Mouse (Mus musculus) kidney, adult 18-20 months (tissue): ENCODE results near the gene Mettl23.
A peak's percentile ranks its signal among the peaks of the same experiment; 100 is the strongest.
"Not testable (repeated sequence)": the region's sequence is repeated elsewhere in the genome, so short reads cannot be mapped to it uniquely, and the experiment has no call there.

ENCODE experiments used
- DNase-seq: peaks from one replicate; pipeline ENCODE4 v3.0.0; 2021

Mettl23 gene

GRCm38 (mm10) chr11:116848086-116848876, 5.2 kb downstream of the Mettl23 start:
- DNase-seq, result no peak

- DNase-seq, result not testable (repeated sequence)
These were observed 5.8 kb downstream of the Mettl23 start for GRCm38 (mm10) chr11:116848877-116849178.

DNA sequence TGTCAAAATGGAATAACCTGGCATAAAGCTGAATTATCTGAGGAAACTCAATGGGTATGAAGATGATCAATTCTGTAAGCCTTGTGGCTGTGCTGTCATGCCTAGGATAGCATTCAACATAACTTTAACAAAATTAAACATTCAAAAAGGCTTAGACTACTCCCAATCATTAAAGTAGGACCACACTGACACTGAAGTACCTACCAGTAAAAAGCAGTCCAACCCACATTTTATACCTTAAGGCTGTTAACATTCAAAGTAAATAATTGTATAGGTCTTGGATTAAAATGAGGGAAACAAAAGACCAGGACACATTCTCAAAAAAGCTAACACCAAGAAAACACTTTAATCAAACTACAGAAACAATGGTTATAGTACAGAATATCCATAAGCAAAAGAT, 6.5 kb downstream of the Mettl23 start:
- DNase-seq, result no peak

- DNase-seq, result no peak
These were observed 7.0 kb downstream of the Mettl23 start for GRCm38 (mm10) chr11:116850085-116850484.

DNA sequence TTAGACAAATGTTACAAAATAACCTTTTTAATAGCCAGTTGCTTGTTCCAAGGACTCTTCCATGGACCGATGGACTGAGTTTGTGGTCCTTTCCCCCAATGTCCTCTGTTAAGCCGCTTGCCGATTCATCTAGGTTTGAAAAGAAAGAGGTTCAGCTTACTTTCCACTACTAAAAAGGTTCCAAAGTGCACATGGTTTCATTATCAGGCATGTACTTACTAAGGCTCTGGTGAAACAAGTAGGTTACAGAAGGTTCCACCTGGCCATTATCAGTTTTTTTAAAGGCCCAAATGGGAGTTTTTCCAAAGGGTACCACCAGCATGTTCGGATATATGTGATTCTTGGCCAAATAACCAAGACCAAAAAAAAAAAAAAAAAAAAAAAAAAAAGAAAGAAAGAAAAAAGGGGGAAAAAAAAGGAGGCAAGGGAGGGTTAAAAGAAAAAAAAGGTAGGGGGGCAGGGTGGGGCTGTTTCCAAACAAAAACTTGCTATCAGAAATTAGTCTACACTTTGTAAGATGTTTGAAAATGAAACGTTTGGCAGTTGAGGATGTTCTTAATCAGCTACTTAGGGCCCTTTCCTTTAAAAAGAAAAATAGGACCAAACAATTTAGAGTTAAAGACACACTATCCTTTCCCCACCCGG, 7.9 kb downstream of the Mettl23 start:
- DNase-seq, result no peak

DNA sequence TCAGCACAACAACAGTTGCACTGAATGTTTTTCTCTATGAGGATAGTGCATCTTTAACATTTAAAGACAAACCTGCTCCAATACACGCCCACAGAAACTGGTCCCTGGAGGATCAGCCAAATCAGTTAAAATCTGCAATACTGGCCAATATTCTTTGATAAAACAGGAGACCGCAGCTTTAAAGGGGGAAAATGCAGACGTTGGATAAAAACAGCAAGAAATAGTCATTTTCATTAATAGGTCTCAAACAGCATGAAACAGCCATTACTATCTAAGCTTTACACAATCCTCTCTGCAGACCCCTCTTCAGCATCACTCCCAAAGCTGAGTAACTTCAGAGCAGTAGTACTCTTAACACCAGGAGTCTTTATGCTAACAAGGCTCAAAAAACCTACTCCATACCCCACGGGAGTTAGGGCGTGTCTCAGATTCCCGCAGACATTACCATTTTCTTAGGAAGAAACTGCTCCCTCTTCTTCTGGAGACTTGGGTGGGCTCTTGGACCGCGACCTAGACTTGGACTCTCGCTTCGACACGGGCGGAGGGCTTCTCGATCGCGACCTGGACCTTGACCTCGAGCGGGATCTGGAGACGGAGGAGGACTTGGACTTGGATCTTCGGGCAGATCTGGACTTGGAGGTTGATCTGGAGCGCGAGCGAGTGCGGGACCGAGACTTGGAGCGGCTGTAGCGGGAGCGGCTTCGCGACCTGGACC, 8.7 kb downstream of the Mettl23 start:
- DNase-seq, result peak; percentile 73

DNA sequence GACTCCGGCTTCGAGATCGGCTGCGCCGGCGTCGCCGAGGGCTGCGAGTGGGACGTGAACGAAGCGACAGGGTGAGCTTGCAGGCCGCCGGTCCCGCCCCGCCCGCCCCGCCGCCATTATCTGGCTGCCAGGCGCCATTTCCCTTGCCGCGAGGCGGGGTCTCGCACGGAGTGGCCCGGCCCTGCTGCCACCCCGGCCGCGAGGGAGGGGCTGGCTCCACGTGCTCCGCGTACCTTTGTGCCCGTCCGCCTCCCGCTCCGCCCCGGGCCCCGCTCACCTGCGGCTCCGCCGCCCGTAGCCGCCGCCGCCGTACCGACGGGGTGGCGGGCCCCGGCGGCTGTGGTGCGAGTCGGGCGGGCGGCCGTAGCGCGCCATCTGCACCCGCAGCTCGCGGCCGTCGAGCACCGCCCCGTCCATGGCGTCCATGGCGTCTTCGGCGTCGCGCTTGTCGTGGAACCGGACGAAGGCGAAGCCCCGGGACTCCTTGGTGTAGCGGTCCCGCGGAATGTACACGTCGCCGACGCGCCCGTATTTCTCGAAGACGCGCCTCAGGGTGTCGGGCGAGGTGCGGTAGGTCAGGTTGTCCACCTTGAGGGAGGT, 9.3 kb downstream of the Mettl23 start, which contains the start of gene Mfsd11:
Mfsd11 (plus strand) TSS at position 150 of the 600 bp plus-strand sequence.
- peak; percentile 84 for DNase-seq

DNA sequence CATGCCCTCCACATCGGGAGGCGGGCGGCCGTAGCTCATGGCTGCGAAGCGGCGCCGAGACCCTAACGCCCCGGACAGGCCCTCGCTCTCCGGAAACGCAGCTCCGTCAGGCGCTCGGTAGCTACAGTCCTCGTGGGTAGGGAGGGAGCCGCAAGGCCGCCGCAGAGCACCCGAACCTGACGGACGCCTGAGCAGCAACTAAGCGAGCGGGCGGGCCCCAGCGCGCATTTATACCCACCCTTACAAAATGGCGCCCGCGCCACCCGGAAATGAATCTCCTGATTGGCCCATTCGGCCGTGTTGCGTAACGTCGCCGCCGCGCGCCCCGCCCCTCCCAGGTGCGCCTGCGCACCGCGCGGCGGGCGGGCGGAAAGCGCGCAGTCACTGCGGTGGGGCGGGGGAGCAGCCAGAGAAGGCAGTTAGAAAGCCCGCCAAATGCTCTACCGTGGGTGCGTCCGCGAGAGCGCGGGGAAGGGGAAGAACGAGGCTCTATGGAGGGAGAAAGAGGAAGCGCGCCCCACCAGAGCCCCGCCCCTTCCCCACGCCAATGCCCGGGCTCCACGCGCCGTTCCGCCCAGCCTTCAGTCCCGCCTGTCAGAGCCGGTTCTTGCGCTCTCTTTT, 9.9 kb downstream of the Mettl23 start, which contains the start of gene Srsf2:
Srsf2 (minus strand) TSS at position 204 of the 621 bp plus-strand sequence.
- DNase-seq, result peak; percentile 97

- peak; percentile 99 for DNase-seq
These were observed 10.4 kb downstream of the Mettl23 start for GRCm38 (mm10) chr11:116853512-116853928.

DNA sequence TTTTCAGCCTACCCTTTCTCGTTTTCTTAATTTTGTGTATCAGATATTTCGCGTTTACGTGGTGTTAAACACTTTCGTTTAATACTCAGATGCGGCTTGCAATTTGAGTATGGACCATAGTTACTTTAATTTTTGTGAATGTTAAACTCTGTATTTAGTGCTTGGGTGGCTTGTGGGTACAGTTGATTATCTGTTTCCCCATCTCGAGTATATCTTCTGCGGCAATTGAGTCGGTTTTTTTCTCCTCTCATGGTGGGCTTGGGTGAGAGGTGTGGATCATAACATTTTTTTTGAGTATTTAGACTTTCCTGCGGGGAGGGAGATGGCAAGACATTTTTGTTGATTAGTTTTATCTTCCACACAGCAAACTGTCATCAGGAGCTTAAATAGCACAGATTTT, 11.2 kb downstream of the Mettl23 start:
- DNase-seq, result no peak

DNA sequence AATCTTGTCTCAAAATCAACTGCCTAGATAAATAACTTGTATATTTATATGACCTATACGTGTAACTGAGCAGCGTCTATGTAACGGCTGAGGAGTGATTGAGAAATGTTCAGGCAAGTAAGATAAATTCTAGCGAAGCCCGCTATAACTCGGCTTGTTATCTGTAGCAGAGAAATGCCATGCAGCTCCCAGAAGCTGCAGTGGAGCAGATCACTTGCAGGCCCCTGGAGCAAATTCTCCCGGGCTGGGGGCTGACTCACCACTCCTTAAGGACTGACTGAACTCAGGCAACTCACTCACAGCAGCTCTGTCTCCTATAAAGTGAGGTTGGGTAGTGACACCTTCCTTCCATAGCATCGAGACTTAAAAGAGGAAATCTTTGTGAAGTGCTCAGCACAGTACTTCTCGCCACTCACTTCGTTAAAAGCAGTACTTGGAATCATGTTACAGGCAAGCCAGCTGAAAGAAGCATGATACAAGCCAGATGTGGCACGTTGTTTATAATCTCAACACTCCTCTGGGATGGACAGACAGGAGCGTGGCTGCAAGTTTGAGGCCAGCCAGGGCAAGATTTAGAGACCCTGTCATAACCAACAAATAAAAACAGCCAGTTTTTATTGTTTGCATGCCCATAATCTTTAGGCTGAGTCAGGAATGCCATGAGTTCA, 14.2 kb downstream of the Mettl23 start:
- no peak for DNase-seq

- no peak for DNase-seq
These were observed 21.4 kb downstream of the Mettl23 start for GRCm38 (mm10) chr11:116864444-116864843.

- peak; percentile 28 for DNase-seq
These were observed 23.0 kb downstream of the Mettl23 start for GRCm38 (mm10) chr11:116865945-116866585.

DNA sequence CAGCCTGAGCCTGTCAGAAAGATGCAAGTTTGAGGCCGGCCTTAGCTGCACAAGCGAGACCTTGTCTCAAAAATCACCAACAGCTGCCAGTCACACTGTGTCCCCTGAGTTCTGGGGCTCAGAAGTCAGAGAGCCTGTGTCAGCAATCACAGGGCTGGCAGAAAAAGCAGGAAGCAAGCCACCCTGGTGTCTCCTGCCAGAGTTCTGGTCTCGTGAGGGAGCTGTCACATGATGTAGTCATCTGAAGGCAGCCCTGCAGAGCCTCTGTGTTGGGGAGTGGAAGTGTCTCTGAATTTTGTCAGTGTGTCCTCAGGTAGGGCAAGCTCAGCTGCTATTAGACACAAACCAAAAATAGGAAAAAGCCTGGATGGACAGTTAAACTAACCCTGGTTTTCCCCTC, 25.1 kb downstream of the Mettl23 start:
- DNase-seq, result peak; percentile 51

- DNase-seq, result no peak
These were observed 26.1 kb downstream of the Mettl23 start for GRCm38 (mm10) chr11:116869223-116869622.

- no peak for DNase-seq
These were observed 26.6 kb downstream of the Mettl23 start for GRCm38 (mm10) chr11:116869641-116870040.

- DNase-seq, result no peak
These were observed 28.5 kb downstream of the Mettl23 start for GRCm38 (mm10) chr11:116871538-116871937.

GRCm38 (mm10) chr11:116873987-116874386, 30.9 kb downstream of the Mettl23 start:
- DNase-seq, result no peak

DNA sequence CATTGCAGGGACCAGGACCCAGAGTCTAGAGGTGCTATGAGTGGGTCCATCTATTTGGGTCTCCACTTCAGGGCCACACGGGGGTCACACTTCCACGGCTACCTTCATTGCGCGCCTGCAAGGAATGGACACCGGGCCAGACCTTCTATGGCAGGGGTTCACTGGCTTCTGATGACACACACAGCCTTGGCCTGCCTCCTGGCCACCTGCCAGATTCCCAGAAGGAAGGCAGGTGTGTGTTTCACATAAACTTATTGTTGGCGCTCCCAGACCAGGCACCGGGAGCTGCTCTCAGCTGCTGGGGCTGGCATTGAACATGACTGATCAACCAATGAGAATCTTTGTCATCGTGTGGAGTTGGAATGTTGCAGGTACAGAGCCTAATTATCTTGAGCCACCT, 35.4 kb downstream of the Mettl23 start:
- DNase-seq, result peak; percentile 14

- DNase-seq, result no peak
These were observed 37.8 kb downstream of the Mettl23 start for GRCm38 (mm10) chr11:116880839-116881238.

DNA sequence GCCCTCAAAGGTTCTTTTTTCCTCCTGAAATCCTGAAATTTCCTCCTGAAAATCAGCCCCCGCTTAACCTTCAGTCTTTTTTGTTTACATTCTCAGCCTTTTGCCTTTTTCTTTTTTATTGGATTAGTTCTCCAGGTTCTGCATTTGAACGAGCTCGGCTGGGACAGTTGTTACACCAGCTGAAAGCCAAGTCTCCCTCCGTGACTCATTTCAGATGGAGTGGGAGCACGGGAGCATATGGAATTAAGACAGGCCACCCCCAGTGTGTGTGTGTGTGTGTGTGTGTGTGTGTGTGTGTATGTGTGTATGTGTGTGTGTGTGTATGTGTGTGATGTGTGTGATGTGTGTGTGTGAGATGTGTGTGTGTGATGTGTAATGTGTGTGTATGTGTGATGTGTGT, 38.4 kb downstream of the Mettl23 start:
- no peak for DNase-seq

DNA sequence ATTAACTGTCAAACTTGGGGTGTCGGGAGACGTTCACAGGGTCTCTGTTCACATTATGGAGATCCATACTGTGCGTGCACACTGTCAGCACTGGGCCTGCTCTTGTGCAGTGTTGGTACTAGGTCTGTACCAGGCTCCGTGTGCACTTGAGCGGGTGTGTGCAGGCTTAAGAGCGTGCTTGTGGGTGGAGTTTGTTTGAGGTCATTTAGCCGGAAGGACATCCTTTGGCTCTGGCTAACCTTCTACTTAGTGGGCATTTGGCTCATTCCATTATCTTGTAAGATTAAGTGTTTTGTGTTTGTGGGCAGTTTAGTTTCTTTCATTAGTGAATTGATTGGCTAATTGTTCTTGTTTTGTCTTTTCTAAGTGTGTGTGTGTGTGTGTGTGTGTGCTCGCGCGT, 39.4 kb downstream of the Mettl23 start:
- no peak for DNase-seq
